Comparison of ENCODE assay signal across 8 mouse cellular contexts in the genomic region with DNA sequence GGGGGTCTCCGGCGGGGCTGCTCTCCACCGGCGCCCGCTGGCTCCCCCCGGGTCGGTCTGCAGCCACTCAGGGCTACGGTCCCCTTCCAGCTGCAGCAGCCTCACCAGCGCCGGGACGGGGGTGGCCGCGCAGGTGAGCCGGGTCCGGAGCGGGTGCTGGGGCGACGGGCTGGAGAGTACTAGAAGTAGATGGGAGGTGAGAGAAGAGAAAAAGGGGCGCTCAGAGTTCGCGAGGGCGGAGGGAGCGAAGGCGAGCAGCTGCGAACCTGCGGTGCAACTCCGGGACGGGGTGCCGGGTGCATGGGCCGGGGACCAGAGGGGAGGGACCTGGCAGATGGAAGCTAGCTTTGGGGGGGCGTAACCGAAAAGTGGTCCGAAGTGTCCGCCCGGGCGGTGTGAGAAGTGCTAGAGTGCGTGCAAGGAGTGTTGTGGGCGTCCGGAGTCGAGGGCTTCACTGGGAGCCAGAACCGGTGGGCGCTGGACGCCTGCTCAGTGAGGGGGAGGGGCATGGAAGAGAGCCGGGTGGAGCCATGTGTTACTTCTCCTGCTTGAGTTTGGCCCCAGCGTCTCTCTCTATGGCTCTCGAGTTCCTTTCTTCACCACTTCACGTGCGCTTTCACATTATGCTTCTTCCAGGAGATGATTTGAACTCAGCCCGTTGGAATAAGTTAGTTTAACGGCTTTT. TPM values are rescaled to one million over a fixed set of nuclear protein-coding genes. Genes with fewer than 3 reads are reported as not detected.
DNase-seq lines count a peak whose midpoint lies in the region; ATAC-seq and TF ChIP-seq lines count a peak whose summit lies in the region.

No protein-coding gene starts in this region.

- H3K4me1 ChIP-seq in heart, embryonic 14.5 days (ENCODE audit: control insufficient read depth in 2 of 2, insufficient read depth in 2 of 2, low read length in 2 of 2): peaks cover 0 to 13% of the 10 kb centered on the region in 2 experiments; a peak in 2 of 4 replicates
- H3K4me1 ChIP-seq in kidney, embryonic 16.5 days (ENCODE audit: insufficient read depth, low read length): peaks cover 35% of the 10 kb centered on the region
- peaks cover 13% of the 10 kb centered on the region for H3K4me1 ChIP-seq in lung, embryonic 14.5 days (ENCODE audit: insufficient read depth)
- peaks cover 11% of the 10 kb centered on the region; the same call in 1 of the 2 replicates for H3K4me1 ChIP-seq in neural tube, embryonic 14.5 days (ENCODE audit: control insufficient read depth, insufficient read depth, low read length)

- no peaks in the 10 kb centered on the region for H3K9me3 ChIP-seq in heart, embryonic 14.5 days (ENCODE audit: control insufficient read depth, low read length)
- no peaks in the 10 kb centered on the region for H3K9me3 ChIP-seq in kidney, embryonic 16.5 days (ENCODE audit: low read length)
- H3K9me3 ChIP-seq in lung, embryonic 14.5 days (ENCODE audit: low read depth, low read length): no peaks in the 10 kb centered on the region
- no peaks in the 10 kb centered on the region for H3K9me3 ChIP-seq in neural tube, embryonic 14.5 days (ENCODE audit: control insufficient read depth, low read length)

- peak overlapping the region; percentile 94 for H3K4me2 ChIP-seq in heart, embryonic 14.5 days (ENCODE audit: low read length)
- H3K4me2 ChIP-seq in kidney, embryonic 16.5 days (replicated peaks; ENCODE audit: low read depth, low read length): peak overlapping the region; percentile 81
- peak overlapping the region; percentile 85 for H3K4me2 ChIP-seq in lung, embryonic 14.5 days
- peak overlapping the region; percentile 57 for H3K4me2 ChIP-seq in neural tube, embryonic 14.5 days (ENCODE audit: low read depth, low read length)

- H3K36me3 ChIP-seq in heart, embryonic 14.5 days (ENCODE audit: control insufficient read depth, insufficient read depth, low read length): no peaks in the 10 kb centered on the region
- H3K36me3 ChIP-seq in kidney, embryonic 16.5 days (ENCODE audit: insufficient read depth, low read length): no peaks in the 10 kb centered on the region
- H3K36me3 ChIP-seq in lung, embryonic 14.5 days (ENCODE audit: insufficient read depth): no peaks in the 10 kb centered on the region
- H3K36me3 ChIP-seq in neural tube, embryonic 14.5 days (ENCODE audit: control insufficient read depth, insufficient read depth, low read length): no peaks in the 10 kb centered on the region

- peak; percentile 31 for ATAC-seq in erythroblast, adult 5-6 weeks (replicated peaks; ENCODE audit: low FRiP score, poor library complexity, severe bottlenecking)
- peak; percentile 68 for ATAC-seq in heart, embryonic 14.5 days (ENCODE audit: insufficient number of reproducible peaks, insufficient read depth, low FRiP score, low read depth)
- ATAC-seq in kidney, embryonic 16.5 days (ENCODE audit: low FRiP score, low TSS enrichment): peak; percentile 80
- ATAC-seq in lung, embryonic 14.5 days (ENCODE audit: insufficient read depth): peak; percentile 77
- ATAC-seq in neural tube, embryonic 14.5 days (ENCODE audit: low read depth): peak; percentile 78

- H3K9ac ChIP-seq in heart, embryonic 14.5 days (ENCODE audit: low read length): peak overlapping the region; percentile 83
- H3K9ac ChIP-seq in kidney, embryonic 16.5 days (replicated peaks; ENCODE audit: low read length): peak overlapping the region; percentile 86
- peak overlapping the region; percentile 79 for H3K9ac ChIP-seq in lung, embryonic 14.5 days
- H3K9ac ChIP-seq in neural tube, embryonic 14.5 days (replicated peaks; ENCODE audit: low read depth, low read length): peak overlapping the region; percentile 58

- H3K4me3 ChIP-seq in heart, embryonic 14.5 days (ENCODE audit: control insufficient read depth in 1 of 2, insufficient read depth in 1 of 2, low read depth in 1 of 2, low read length in 2 of 2): peak overlapping the region; percentile 94
- H3K4me3 ChIP-seq in kidney, embryonic 16.5 days (ENCODE audit: low read length): peak overlapping the region; percentile 93
- H3K4me3 ChIP-seq in lung, embryonic 14.5 days (ENCODE audit: low read depth, low read length): peak overlapping the region; percentile 89
- H3K4me3 ChIP-seq in neural tube, embryonic 14.5 days (ENCODE audit: low read depth, low read length): peak overlapping the region; percentile 84

- peak overlapping the region in 1 of 2 experiments; percentile 48; a peak in 1 of 4 replicates for H3K27ac ChIP-seq in heart, embryonic 14.5 days (replicated peaks in 1 of 2; ENCODE audit: control insufficient read depth in 1 of 2, insufficient read depth in 1 of 2, low read depth in 2 of 2, low read length in 2 of 2)
- H3K27ac ChIP-seq in kidney, embryonic 16.5 days (ENCODE audit: low read length): peak overlapping the region; percentile 57
- peak overlapping the region; percentile 76 for H3K27ac ChIP-seq in lung, embryonic 14.5 days (ENCODE audit: low read depth)
- H3K27ac ChIP-seq in neural tube, embryonic 14.5 days (ENCODE audit: low read depth, low read length): no peak overlapping the region

- no peaks in the 10 kb centered on the region for H3K27me3 ChIP-seq in heart, embryonic 14.5 days (ENCODE audit: control insufficient read depth, insufficient read depth, low read length)
- H3K27me3 ChIP-seq in kidney, embryonic 16.5 days (ENCODE audit: insufficient read depth, low read length): no peaks in the 10 kb centered on the region
- H3K27me3 ChIP-seq in lung, embryonic 14.5 days (ENCODE audit: insufficient read depth, low read length): no peaks in the 10 kb centered on the region
- no peaks in the 10 kb centered on the region for H3K27me3 ChIP-seq in neural tube, embryonic 14.5 days (ENCODE audit: control insufficient read depth, insufficient read depth, low read length)

- no peak for TF ChIP-seq CTCF in lung, embryonic 14.5 days (IDR thresholded peaks at IDR 0.05; ENCODE audit: low read depth)

- peak; percentile 68 for DNase-seq in 416B (ENCODE audit: low read depth)
- DNase-seq in ZHBTc4 (ENCODE audit: low read depth, low spot score): peak; percentile 89
- DNase-seq in lung, embryonic 14.5 days: peak; percentile 84
- DNase-seq in testis, postnatal 14 days (ENCODE audit: low spot score): peak; percentile 70

- under 1% methylated on average over 50 of the region's 50 CpGs for WGBS in heart, embryonic 14.5 days
- under 1% methylated on average over 50 of the region's 50 CpGs for WGBS in kidney, embryonic 16.5 days
- 1% methylated on average over 49 of the region's 50 CpGs for WGBS in lung, embryonic 14.5 days
- under 1% methylated on average over 49 of the region's 50 CpGs for WGBS in neural tube, embryonic 14.5 days

RNA-seq across cellular contexts. Expression of gene Fam117a, which starts 0.5 kb away (rescaled TPM):
- 321 and 423 TPM in 2 replicates for total RNA-seq in erythroblast, adult 5-6 weeks (2015; ENCODE audit: low replicate concordance)
- 386 and 450 TPM in 2 replicates for total RNA-seq in erythroblast, adult 5-6 weeks (2017; ENCODE audit: low replicate concordance)
- 5.4 and 6.3 TPM in 2 replicates for polyA plus RNA-seq in heart, embryonic 14.5 days (2014; fragmentation: Nextera tagmentation; extraction: Ambion mirVana)
- 9.9 and 10.1 TPM in 2 replicates for polyA plus RNA-seq in kidney, embryonic 16.5 days (2015; fragmentation: Nextera tagmentation; extraction: Ambion mirVana)
- 12.9 and 14.6 TPM in 2 replicates for polyA plus RNA-seq in lung, embryonic 14.5 days (2014; fragmentation: Nextera tagmentation; extraction: Ambion mirVana)
- polyA plus RNA-seq in neural tube, embryonic 14.5 days (2014; fragmentation: Nextera tagmentation; extraction: Ambion mirVana): 1.7 and 2.4 TPM in 2 replicates

RNA-seq across cellular contexts. Expression of gene Kat7, which starts 27.2 kb away (rescaled TPM):
- total RNA-seq in erythroblast, adult 5-6 weeks (2015; ENCODE audit: low replicate concordance): 33.8 and 39.3 TPM in 2 replicates
- 41.5 and 65.5 TPM in 2 replicates for total RNA-seq in erythroblast, adult 5-6 weeks (2017; ENCODE audit: low replicate concordance)
- polyA plus RNA-seq in heart, embryonic 14.5 days (2014; fragmentation: Nextera tagmentation; extraction: Ambion mirVana): 45.4 and 45.6 TPM in 2 replicates
- 85.0 and 92.3 TPM in 2 replicates for polyA plus RNA-seq in kidney, embryonic 16.5 days (2015; fragmentation: Nextera tagmentation; extraction: Ambion mirVana)
- polyA plus RNA-seq in lung, embryonic 14.5 days (2014; fragmentation: Nextera tagmentation; extraction: Ambion mirVana): 77.0 and 83.7 TPM in 2 replicates
- 55.5 and 65.3 TPM in 2 replicates for polyA plus RNA-seq in neural tube, embryonic 14.5 days (2014; fragmentation: Nextera tagmentation; extraction: Ambion mirVana)

RNA-seq across cellular contexts. Expression of gene Slc35b1, which starts 47.2 kb away (rescaled TPM):
- 20.8 and 23.0 TPM in 2 replicates for total RNA-seq in erythroblast, adult 5-6 weeks (2015; ENCODE audit: low replicate concordance)
- 31.4 and 40.6 TPM in 2 replicates for total RNA-seq in erythroblast, adult 5-6 weeks (2017; ENCODE audit: low replicate concordance)
- polyA plus RNA-seq in heart, embryonic 14.5 days (2014; fragmentation: Nextera tagmentation; extraction: Ambion mirVana): 74.6 and 75.4 TPM in 2 replicates
- polyA plus RNA-seq in kidney, embryonic 16.5 days (2015; fragmentation: Nextera tagmentation; extraction: Ambion mirVana): 99.2 and 102 TPM in 2 replicates
- 104 and 112 TPM in 2 replicates for polyA plus RNA-seq in lung, embryonic 14.5 days (2014; fragmentation: Nextera tagmentation; extraction: Ambion mirVana)
- polyA plus RNA-seq in neural tube, embryonic 14.5 days (2014; fragmentation: Nextera tagmentation; extraction: Ambion mirVana): 155 and 163 TPM in 2 replicates
